Mouse (Mus musculus): ENCODE data around the gene Cacna1c.

Cacna1c gene

DNA sequence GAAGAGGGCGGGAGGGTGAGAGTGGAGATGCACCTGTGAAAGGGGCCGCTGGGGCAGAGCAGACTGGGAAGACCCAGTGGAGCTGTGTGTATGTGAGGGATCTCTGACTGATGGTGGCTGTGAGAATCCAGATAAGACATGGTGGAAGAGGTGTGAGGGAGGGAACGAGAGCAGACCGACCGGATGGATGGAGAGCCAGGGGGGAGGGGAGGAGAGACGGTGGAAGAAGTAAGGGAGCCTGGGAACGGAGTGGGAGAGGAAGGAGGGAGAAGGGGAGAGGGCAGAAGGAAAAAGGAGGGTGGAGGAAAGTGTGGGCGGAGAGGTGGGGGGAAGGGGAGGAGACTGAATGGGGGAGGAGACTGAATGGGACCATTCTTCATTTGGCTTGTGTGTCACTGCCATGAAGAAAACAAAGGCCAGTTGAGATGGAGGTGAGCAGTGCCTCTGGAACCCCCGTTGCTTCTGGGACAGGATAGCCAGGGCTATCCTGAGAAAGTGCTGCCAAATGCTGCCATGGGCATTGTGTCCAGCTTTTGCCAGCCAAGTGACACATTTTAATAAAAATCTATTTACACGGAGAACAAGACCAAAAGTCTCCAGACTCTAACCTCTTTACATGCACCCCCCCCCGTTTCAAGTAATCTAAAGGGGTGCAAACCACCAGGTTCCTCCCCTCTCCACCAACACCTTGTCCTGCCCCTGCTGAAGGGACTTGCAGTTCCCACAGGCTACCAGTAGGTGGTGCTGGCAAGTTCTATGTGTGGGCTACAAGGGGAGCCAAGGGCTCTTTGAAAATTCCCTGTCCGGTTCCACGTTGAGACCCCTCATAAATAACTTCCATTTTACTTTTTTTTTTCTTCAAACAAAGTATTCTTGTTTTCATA is 273.6 kb downstream of the Cacna1c start:
- peak; percentile 89 for DNase-seq (ENCODE audit: low spot score)

DNA sequence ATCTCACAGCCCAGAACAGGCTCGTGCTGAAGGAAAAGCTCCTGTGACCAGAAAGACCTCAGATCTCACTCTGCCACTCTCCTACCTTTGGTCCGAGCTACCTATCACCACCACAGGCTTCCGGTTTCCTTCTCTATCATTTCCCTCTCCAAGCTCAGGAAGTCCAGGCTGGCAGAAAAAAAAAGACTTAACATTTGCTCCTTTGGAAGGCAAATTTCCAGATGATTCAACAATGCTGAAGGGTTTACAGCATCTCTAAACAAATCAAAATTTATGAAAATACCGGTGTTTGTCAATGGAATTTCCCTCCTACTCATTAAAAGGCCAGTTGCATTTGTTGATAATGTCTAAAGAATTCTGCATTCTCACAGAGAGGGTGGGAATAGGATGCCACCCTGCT is 288.0 kb downstream of the Cacna1c start:
- no peak for DNase-seq (ENCODE audit: low spot score)

DNA sequence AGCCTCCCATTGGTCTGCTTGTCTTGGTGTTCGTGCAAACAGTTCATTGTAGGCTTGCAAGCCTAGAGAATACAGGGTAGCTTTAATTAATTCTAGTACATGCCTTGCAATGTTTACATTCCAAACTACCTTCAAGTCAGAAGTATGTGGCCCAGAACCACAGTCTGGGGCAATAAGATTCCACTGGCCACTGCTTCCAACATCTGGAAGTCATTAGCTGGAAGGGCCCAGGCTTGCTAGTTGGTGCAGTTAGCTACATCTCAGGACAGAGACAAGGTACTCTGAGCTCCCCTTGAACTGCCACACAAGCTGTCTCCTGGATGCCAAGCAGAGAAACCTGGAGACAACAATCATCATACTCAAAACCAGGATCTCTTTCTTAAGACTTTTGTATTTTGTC is 288.5 kb downstream of the Cacna1c start:
- no peak for DNase-seq (ENCODE audit: low spot score)

DNA sequence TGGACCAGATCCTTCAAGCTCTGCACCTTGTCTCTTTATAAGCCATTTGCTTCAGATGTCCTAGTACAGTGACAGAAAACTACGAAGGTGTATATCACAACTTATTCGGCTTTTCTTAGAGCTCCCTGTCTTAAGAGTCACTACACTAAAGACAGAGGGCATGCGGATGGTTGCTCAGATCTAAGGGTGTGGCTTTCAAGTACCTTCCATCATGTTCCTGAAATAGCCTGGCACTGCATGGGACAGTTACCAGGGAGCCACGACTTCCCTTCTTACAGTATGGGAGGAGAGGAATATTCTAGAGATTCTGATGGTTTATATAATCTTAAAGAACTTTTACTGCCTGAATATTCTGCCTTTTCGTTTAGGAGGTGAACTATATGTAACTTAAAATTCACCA is 289.3 kb downstream of the Cacna1c start:
- no peak for DNase-seq (ENCODE audit: low spot score)

DNA sequence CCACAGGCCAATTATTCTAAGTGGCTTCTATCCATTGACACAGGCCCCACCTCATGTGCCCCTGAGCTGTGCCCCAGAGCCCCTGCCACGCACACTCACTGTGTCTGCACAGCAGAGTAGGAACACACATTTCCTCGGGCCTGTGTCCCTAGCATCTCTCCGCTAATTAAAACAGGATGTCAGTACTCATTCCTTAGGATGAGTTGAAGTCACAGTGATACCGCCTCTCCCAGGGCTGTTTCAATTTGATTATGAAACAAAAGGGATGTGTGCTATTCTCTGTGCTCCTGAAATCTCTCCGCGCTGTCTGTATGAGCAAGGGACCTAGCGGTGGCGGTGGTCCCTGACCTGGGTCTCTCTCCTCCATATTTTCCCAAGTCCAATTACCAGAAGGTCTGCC is 296.5 kb downstream of the Cacna1c start:
- DNase-seq (ENCODE audit: low spot score) = peak; percentile 37

DNA sequence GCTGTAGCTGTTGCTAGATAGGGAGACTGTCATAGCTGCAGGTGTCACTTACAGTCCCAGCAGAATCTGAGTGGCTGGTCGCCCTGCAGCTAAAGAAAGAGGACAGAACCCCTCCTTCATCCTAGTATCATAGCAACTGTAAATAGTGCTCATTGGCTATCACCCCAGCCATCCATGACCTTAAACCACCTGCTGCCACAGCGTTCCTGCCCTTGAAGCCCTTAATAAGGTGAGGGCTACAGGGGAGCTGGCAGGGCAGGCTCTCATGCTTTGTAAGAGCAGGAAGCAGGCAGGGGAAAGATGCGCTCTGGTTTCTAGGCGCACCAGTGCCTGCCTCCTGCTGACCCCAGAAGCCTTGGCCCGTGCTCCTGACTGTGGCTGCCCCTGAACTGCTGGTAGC is 299.1 kb downstream of the Cacna1c start:
- DNase-seq (ENCODE audit: low spot score) = no peak

DNA sequence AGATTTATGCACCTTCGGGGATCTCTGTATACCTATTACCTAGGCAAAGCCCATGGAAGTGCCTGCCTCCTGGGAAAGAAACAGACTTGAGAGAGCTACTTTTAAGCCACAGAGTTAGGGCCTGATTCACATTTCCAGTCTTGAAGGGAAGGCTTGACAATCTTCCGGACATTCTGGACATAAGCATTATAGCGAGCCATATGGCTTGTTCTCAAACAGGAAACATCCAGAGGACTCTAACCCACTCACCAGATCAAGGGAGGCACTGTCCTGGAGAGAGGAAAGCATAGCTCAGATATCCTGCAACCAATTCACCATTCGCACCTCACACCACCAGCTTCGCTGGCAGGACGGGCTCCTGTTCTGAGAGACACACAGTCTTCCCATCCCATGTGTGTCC is 302.2 kb downstream of the Cacna1c start:
- DNase-seq (ENCODE audit: low spot score) = no peak

DNA sequence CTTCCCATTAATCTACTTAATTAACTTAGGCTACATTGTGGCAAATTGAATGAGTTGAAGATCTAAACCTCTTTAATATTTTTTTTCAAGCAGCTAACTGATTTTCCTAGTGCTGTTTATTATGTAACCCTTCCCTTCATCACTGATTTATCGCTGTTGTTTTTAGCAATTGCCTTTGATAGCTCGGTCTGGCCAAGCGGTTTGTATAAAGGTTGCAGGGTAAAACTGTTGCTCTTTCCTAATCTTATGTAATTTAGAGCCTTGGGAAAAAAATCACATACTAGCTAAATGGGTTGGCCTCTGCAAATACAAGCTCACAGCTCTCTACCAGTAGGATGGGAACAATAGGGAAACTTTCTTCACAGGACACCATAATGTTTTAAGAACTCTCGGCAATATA is 306.8 kb downstream of the Cacna1c start:
- DNase-seq (ENCODE audit: low spot score) = no peak

DNA sequence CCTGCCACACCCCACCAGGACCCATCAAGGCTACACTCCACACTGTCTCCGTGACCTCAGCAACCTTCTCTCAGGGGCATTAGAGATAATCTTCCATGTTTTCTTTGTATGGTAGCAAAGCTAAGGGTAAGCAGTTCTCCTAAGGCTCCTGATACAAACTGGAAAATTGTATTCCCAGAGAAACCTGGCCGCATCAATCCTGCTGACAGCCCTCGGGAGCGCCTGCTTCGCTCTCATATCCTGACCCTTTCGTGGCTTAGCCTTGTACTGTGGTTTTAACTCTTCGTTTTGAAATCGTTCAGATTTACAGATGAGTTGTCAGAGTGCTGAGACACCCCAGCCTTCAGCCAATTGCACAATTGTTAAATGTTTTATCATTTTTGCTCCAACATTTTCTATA is 309.2 kb downstream of the Cacna1c start:
- no peak for DNase-seq (ENCODE audit: low spot score)

DNA sequence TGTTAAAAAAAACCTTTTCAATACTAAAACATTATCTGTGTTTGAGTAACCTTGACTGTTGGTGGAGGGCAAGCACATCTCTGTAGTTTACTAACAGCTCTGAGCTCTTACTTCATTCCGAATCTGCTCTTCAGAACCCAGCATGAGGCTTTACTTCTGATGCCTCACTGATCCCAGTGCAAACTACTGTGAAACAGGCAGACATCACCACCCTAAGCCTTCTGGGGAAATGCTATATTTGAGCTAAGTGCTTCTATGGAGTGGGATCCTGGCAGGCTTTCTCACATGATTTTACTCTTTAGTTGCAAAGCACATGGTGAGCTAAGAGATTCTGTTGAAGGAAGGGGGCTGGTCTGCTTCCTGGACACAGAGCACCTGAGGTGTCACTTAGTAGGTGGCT is 311.3 kb downstream of the Cacna1c start:
- no peak for DNase-seq (ENCODE audit: low spot score)

DNA sequence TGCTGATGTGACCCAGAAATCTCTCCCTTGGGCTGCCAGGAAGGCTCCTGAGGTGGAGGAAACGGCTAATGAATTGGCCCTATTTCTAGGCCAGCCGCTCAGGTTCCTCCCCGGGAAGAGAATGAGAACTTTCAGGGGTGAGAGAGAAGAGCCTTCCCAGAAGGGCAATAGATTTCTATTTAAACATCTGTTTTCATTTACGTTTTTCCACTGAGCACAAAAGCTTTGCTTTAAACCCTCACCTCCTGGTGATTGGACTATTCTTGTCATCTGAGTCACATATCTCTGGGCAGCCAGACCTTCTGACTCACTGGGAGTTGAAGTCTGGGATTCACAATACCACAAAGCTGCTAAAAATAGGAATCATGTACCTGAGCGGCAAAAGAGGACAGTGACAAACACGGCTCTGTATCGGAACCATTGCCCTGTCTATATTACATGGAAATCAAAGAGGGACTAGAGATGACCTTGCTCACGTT is 312.1 kb downstream of the Cacna1c start:
- no peak for DNase-seq (ENCODE audit: low spot score)

DNA sequence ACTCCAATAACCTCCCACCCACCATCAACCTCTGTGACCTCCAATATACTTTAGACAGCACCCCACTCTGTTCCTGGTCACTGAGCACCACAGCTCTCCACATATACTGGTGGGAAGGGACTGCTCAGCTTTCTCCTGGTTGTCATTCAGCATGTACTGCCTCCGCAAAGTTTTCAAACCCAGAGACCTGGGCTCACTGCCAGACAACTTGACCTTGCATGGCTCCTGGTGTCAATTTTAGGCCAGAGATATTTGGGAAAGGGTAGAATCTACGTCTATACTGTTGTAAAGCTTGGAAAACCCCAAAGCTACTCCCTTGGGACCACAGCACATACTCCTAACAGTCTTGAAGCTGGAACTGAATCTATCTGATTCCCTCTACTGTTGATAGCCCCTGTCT is 320.0 kb downstream of the Cacna1c start:
- no peak for DNase-seq (ENCODE audit: low spot score)

DNA sequence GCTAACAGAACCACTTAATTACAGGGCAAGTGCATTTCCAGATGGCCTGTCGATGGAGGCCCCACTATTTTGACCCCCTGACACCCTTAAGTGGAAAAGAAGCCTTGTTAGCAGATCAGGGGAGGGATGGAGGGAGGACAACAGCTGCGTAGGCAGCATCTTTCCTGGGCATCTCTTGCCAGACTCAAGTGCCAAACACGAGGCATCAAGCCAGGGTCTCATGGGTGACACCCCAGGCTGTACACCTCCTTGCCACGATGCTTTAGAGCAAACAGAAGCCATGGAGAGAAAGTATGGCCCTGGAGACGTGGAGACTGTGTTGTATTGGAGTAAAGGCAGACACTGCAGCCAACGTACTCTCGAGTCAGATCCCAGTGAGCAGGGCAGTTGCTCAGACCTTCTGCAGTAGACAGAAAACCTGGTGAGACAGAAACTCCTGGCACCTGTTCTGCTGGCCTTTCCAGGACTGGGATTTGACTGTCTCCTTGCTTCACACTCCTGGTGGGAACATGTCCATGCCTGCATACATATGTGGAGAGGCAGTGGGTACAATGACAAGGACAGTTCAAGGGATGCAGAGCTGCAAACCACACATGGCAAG is 325.9 kb downstream of the Cacna1c start:
- peak; percentile 28 for DNase-seq (ENCODE audit: low spot score)

DNA sequence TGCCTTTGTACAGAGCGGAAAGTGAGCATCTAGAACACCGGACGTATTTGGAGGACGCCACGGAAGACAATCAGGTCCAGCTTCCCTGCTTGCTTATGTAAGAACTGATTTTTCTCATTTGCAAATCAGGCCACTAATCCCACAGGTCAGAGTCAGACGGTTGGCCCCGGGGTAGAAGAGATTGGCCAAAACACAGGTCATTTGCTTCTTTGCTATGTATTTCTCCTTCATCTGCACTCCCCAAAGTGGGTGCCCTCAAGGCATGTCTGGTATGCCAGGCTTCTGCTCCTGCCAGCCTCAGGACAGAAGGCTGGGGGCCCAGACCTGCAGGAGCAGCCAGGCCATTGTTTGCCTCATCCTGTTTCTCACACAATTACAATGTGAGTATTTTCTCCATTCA is 328.8 kb downstream of the Cacna1c start:
- no peak for DNase-seq (ENCODE audit: low spot score)

DNA sequence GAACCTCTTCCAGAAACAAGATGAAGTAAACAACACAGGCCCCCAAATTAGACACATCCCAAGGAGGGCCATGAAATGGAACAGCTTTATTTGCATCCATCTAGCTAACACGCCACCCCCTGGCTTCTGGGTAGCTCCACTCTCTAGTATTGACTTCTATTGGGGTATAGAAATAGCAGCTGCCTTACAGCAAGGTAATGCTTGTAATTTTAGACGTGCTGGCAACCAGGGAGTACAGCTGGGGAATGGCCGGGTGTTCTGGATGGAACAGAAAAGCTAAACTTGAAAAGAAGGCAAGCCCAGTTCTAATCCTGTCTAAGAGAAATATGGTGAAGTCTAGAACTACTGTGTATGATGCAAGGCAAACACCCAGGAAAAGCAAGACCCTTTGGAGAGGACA is 329.3 kb downstream of the Cacna1c start:
- no peak for DNase-seq (ENCODE audit: low spot score)

DNA sequence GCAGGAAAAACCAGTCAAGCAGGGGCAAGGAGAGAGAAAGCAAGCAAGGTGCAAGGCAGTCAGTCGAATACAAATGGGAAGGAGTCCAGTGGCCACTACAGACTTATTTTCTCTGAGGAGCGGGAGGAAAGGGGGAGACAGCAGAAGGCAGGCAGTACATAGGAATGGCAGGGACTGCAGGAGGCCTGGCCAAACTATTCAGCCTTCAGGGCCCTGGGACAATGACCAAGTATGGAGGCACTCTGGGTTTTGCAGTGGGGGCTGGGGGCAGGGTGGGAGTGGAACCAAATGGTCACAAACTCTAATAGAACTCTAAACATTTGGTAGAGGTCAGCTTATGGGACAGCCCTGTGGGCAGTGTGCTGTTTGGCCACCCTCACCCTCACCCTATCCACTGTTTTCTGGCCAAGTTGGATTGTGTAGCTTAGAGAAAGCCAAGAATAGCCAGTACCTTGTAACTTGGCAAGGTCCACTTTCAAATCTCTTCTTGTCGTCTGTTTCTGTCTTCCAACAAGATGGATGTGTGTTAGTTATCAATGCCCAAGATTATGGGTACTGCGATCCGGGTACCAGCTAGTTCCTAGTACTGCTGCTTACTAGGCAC is 330.3 kb downstream of the Cacna1c start:
- DNase-seq (ENCODE audit: low spot score) = no peak

DNA sequence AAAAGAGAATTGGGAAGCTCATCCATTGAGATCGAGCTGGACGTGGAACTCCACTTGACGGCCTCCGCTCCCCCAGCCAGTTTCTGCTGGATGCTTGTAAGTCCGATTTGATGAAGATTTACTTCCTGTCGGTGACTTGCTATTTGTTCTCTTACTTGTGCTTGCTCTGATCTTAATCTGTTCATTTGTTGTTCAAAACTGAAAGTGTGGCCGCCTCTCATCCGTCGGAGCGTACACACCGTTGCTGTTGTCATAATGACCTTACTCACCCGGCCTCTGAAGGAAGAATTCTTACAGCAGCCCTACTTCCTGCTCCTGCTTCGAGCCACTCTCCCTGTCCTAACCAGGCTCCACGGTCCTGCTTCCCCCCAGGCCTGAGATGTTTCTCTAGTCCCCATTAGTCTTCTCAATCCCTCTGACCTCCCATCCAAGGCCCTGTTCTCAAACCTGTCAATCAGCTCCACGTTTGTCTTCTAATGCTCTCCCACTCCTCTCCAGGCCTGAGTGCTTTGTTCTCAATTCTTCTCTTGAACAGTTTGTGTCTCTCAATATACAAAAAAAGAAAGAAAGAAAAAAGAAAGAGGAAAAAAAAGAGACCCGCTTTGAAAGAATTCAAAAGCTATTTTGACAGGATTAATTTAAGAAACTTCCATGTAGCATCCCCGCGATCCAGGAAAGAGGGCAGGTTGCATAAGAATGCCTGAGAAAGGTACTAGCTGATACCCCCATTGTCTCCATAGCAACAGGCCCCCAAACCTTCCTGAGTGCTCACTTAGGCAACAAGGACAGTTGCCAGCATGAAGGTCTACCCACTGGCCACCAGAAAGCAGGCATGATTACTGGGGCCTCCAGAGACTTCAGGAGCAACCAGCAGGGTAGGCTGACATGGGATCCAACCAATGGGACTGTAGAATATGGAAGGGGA is 331.3 kb downstream of the Cacna1c start:
- DNase-seq (ENCODE audit: low spot score) = no peak

DNA sequence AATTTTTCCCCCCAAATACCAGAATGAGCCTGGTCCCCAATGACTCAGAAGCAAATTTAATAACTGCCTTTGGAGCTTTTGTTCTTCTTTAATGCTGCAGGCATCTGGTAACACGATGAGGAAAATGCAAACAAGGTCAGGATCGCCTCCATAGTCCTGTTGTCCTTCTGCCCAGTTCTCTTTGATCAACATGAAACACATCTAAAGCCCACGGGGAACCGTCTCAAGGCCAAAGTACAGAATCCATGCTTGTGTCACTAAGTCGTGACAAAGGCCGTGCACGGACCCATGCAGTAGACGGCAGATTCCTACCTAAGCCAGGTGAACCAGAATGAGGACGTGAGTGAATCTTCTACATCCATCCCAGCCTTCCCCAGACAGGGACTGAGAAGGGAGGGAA is 333.5 kb downstream of the Cacna1c start:
- no peak for DNase-seq (ENCODE audit: low spot score)

DNA sequence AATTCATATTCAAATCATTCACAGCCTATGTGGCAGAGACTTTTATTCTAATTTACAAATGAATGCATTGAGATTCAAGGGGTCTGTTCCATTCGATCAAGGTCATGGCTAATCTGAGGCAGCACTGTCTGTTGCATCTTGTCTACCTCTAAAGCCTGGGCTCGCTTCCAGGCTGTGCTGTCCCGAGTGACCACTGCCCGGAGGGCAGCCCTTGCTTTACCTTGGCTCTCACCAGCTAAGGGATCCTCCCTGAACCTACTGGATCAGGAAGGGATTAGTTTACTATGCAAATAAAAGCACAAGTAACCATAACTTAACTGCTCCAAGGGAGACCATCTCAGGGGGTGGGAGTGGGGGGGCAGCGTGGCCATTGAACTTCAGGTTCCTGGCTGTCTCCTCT is 334.1 kb downstream of the Cacna1c start:
- DNase-seq (ENCODE audit: low spot score) = no peak

DNA sequence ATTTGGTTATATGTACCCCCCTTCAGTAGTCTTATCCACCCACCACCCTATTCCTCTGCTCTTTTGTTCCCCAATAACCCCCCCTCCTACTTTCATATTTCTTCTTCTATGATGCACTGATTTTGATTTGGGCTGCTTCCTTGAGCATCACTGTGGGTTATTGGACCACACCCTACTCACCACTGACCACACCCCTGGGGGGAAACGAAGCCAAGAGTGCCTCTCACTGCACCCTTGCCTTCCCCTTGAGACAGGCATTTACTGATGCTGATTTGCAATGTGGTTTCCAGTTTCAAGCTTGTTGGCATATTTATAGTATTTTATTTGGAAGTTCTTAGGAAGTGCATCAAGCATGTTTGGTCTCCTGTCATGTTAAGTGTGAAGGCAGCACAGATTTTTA is 337.8 kb downstream of the Cacna1c start:
- DNase-seq (ENCODE audit: low spot score) = no peak

DNA sequence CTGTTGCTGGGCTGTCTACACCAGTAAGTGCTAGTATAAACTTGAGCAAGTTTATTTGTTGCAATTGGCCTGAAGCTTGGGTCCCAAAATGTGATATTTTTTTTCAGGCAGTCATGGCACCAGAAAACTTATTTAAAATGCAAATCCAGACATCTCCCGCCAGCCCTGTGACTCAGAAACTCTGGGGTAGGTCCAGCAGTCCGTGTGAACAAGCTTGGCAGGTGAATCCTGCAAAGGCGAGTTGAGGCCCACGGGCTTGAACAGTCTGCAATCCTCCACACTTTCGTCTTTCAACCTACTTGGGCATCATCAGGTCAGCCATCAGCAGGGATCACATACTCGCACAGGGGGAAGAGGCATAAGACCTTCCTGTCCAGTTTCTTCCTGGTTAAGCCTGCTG is 344.1 kb downstream of the Cacna1c start:
- DNase-seq (ENCODE audit: low spot score) = no peak

DNA sequence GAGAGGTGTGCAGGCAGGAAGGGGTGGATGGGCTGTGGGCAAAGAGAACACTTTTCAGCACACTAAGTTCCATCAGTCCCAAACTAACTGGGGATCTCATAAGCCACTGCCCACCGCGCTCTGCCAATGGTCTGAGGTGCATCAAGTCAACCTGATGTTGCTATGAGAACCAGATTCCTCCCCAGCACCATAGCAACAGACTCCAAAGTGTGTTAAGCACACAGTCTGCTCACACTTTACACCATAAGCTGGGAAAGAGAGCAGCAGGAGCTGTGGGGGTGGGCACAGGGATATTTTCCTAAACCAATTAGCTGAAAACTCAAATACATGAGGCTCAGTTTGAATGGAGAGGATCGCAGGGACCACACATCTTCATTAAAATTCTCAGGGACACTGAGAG is 345.1 kb downstream of the Cacna1c start:
- no peak for DNase-seq (ENCODE audit: low spot score)

Data from retina, embryonic 14.5 days (tissue).